9 mouse cellular contexts compared by ENCODE assay signal in genomic region chr1:156781971-156782850, GRCm38 (mm10). TPM values are rescaled to one million over a fixed set of nuclear protein-coding genes. Genes with fewer than 3 reads are reported as not detected.
DNase-seq lines count a peak whose midpoint lies in the region; ATAC-seq lines count a peak whose summit lies in the region.
"Had no signal": no experiment of that assay in that cellular context is flagged by ENCODE, and none has a peak within 500 bp of the region (broad histone marks: within the 10 kb centered on the region; RNA-seq: fewer than 3 reads in every experiment).

No protein-coding gene starts in this region.

- intact Hi-C loops in left cerebral cortex, postnatal 4 days (cut with DNase I): no loop called here

- H3K9me3 ChIP-seq in lung, embryonic 15.5 days: no peaks in the 10 kb centered on the region
- H3K9me3 ChIP-seq in forebrain, embryonic 15.5 days: no peaks in the 10 kb centered on the region
- H3K9me3 ChIP-seq in limb, embryonic 11.5 days (ENCODE audit: control insufficient read depth, low read length): no peaks in the 10 kb centered on the region
- no peaks in the 10 kb centered on the region for H3K9me3 ChIP-seq in stomach, embryonic 16.5 days (replicated peaks; ENCODE audit: control insufficient read depth, low read length)
- H3K9me3 ChIP-seq: liver, embryonic 13.5 days had no signal

- 27% methylated on average over 14 of the region's 14 CpGs for WGBS in lung, embryonic 15.5 days
- WGBS in forebrain, embryonic 15.5 days: 29% methylated on average over 14 of the region's 14 CpGs
- WGBS in limb, embryonic 11.5 days: 21% methylated on average over 14 of the region's 14 CpGs
- 24% methylated on average over 14 of the region's 14 CpGs for WGBS in stomach, embryonic 16.5 days

- no peak for DNase-seq in lung, postnatal 25 days (ENCODE audit: low spot score)
- no peak for DNase-seq in limb, embryonic 11.5 days (ENCODE audit: low spot score)
- DNase-seq in left cerebral cortex, postnatal 4 days: no peak
- DNase-seq in cerebellum, postnatal 14 days: no peak
- DNase-seq: liver, embryonic 13.5 days; right cerebral cortex, adult 18-20 months had no signal

- ATAC-seq in lung, embryonic 15.5 days (ENCODE audit: borderline replicate concordance, extremely low read depth, low FRiP score, low TSS enrichment): no peak
- no peak for ATAC-seq in forebrain, embryonic 15.5 days (replicated peaks)
- no peak for ATAC-seq in limb, embryonic 11.5 days (ENCODE audit: insufficient number of reproducible peaks, low FRiP score, low TSS enrichment, low read depth)
- peak; percentile 41; the same call in 1 of the 2 replicates for ATAC-seq in stomach, embryonic 16.5 days (ENCODE audit: insufficient read depth, low FRiP score)

- H3K4me2 ChIP-seq in lung, embryonic 15.5 days: no peak overlapping the region
- no peak overlapping the region for H3K4me2 ChIP-seq in forebrain, embryonic 15.5 days (replicated peaks)
- no peak overlapping the region for H3K4me2 ChIP-seq in limb, embryonic 11.5 days (ENCODE audit: low read depth, severe bottlenecking)
- H3K4me2 ChIP-seq in stomach, embryonic 16.5 days (ENCODE audit: low read depth, low read length): no peak overlapping the region
- H3K4me2 ChIP-seq: liver, embryonic 13.5 days had no signal

- H3K36me3 ChIP-seq in lung, embryonic 15.5 days: no peaks in the 10 kb centered on the region
- H3K36me3 ChIP-seq in forebrain, embryonic 15.5 days: no peaks in the 10 kb centered on the region
- H3K36me3 ChIP-seq in limb, embryonic 11.5 days (ENCODE audit: control insufficient read depth, insufficient read depth, low read length): no peaks in the 10 kb centered on the region
- H3K36me3 ChIP-seq in stomach, embryonic 16.5 days (ENCODE audit: control insufficient read depth, insufficient read depth, low read length): no peaks in the 10 kb centered on the region
- H3K36me3 ChIP-seq: liver, embryonic 13.5 days had no signal

- H3K9ac ChIP-seq in lung, embryonic 15.5 days: no peak overlapping the region
- H3K9ac ChIP-seq in forebrain, embryonic 15.5 days (replicated peaks): no peak overlapping the region
- H3K9ac ChIP-seq in limb, embryonic 11.5 days (ENCODE audit: low read length): no peak overlapping the region
- H3K9ac ChIP-seq in stomach, embryonic 16.5 days (ENCODE audit: low read length): no peak overlapping the region
- H3K9ac ChIP-seq: liver, embryonic 13.5 days had no signal

- H3K4me1 ChIP-seq in lung, embryonic 15.5 days: peaks cover 16% of the 10 kb centered on the region
- H3K4me1 ChIP-seq in forebrain, embryonic 15.5 days: peaks cover 40% of the 10 kb centered on the region
- H3K4me1 ChIP-seq in limb, embryonic 11.5 days (ENCODE audit: control insufficient read depth, insufficient read depth, low read length): peaks cover 27% of the 10 kb centered on the region
- H3K4me1 ChIP-seq in stomach, embryonic 16.5 days (ENCODE audit: control insufficient read depth, insufficient read depth, low read length): peaks cover 36% of the 10 kb centered on the region

- no peak overlapping the region for H3K4me3 ChIP-seq in lung, embryonic 15.5 days
- H3K4me3 ChIP-seq in forebrain, embryonic 15.5 days: no peak overlapping the region
- no peak overlapping the region for H3K4me3 ChIP-seq in limb, embryonic 11.5 days (ENCODE audit: low read depth, low read length)
- H3K4me3 ChIP-seq in stomach, embryonic 16.5 days (replicated peaks; ENCODE audit: low read length): no peak overlapping the region
- H3K4me3 ChIP-seq: liver, embryonic 13.5 days had no signal

- H3K27ac ChIP-seq in lung, embryonic 15.5 days: peak overlapping the region; percentile 41; the same call in 1 of the 2 replicates
- peak overlapping the region; percentile 71 for H3K27ac ChIP-seq in forebrain, embryonic 15.5 days (replicated peaks)
- H3K27ac ChIP-seq in limb, embryonic 11.5 days (replicated peaks; ENCODE audit: low read depth, low read length): peak overlapping the region; percentile 78; the same call in 1 of the 2 replicates
- peak overlapping the region; percentile 88 for H3K27ac ChIP-seq in stomach, embryonic 16.5 days (ENCODE audit: low read length)
- H3K27ac ChIP-seq: liver, embryonic 13.5 days had no signal

- no peaks in the 10 kb centered on the region for H3K27me3 ChIP-seq in lung, embryonic 15.5 days
- H3K27me3 ChIP-seq in forebrain, embryonic 15.5 days: no peaks in the 10 kb centered on the region
- no peaks in the 10 kb centered on the region for H3K27me3 ChIP-seq in limb, embryonic 11.5 days (ENCODE audit: control insufficient read depth, insufficient read depth, low read length)
- H3K27me3 ChIP-seq in stomach, embryonic 16.5 days (ENCODE audit: control insufficient read depth, insufficient read depth, low read length): no peaks in the 10 kb centered on the region
- H3K27me3 ChIP-seq: liver, embryonic 13.5 days had no signal

RNA-seq across cellular contexts. Expression of gene Angptl1, which starts 56.2 kb away (rescaled TPM):
- 3.1 and 3.2 TPM in 2 replicates for polyA plus RNA-seq in lung, embryonic 15.5 days (2015; fragmentation: Nextera tagmentation; extraction: Ambion mirVana)
- 1.4 and 1.5 TPM in 2 replicates for polyA plus RNA-seq in forebrain, embryonic 15.5 days (2015; fragmentation: Nextera tagmentation; extraction: Ambion mirVana)
- 6.6 and 7.0 TPM in 2 replicates for polyA plus RNA-seq in limb, embryonic 11.5 days (2014; fragmentation: Nextera tagmentation; extraction: Ambion mirVana)
- 19.3 and 20.0 TPM in 2 replicates for polyA plus RNA-seq in stomach, embryonic 16.5 days (2015; fragmentation: Nextera tagmentation; extraction: Ambion mirVana)
- under 1 TPM in 1 of 2 experiments, not detected in 1; 0.34 TPM for total RNA-seq in left cerebral cortex, postnatal 4 days (2021)
